Mouse (Mus musculus) left cerebral cortex, adult 9 months (tissue): ENCODE measurements at regions not wholly inside any gene's neighbourhood (a gene's known extent, or its start where the extent isn't known, plus 50 kb on each side); places are given as distances from the start of the nearest gene placed in this dataset.

Experiments used
- DNase-seq, 2 experiments: peaks; one replicate each; pipeline ENCODE4 v3.0.0; 2022; ENCODE audit warnings: low spot score in 2 of 2

- DNase-seq: no peak
Measured at GRCm38 (mm10) chr12:58581811-58582572, 312.9 kb upstream of the Clec14a start.

GRCm38 (mm10) chr12:58569056-58569455, 300.0 kb upstream of the Clec14a start:
- DNase-seq: no peak

DNA sequence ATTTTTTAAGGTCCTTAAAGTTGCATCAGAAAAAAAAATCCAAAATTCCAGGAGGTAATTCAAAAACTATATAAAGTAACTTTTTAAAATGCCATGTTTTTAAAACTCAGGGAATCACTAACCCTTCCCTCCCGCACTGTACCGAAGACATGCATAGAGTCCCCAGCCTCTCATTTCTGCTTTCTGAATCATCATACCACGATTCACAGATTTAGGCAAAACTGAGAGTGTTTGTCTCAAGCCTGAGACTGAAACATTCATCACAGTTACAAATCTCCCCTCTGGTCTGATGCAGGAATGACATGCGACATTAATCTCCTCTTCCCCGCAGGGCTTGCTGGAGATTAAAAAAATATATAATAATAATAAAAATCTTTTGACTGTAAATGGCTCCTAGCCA, 291.8 kb upstream of the Clec14a start:
- DNase-seq: no peak

DNA sequence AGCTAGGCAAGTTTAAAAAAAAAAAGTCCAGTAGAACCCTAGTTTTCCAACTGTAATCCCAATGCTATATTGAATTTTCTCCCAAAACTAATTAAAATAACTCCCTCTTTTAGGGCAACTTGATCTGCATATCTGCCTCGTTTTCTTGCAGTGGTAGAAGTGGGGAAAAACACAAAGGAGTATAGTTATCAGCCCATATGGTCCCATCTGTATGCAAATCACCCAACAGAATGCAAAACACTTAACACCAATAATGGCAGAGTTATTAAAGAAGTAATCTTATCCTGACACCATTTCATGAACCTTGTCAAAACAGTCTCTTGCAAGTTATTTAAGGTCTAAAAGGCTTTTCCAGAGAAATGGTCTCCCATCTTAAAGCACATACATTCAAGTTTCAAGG, 290.7 kb upstream of the Clec14a start:
- no peak for DNase-seq

DNA sequence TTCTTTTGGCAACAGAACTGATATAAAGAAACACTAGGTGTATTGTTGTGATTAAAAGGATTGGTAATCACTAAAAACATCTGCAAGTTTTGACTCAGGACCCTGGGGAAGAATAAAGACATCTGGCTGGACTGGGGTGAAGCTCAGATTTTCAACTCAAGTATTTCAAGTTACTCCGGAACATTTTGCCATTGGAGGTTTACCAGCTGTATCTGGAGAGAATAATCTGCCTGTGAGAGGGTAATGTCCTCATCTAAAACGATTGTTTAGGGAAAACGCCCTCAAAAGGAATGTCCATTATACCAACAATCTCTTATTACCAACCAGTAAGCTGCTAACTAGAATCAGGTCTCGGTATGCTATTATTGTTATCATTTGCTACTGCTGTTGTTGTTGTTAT, 288.2 kb upstream of the Clec14a start:
- no peak for DNase-seq

GRCm38 (mm10) chr12:58556741-58557140, 287.7 kb upstream of the Clec14a start:
- DNase-seq: no peak

DNA sequence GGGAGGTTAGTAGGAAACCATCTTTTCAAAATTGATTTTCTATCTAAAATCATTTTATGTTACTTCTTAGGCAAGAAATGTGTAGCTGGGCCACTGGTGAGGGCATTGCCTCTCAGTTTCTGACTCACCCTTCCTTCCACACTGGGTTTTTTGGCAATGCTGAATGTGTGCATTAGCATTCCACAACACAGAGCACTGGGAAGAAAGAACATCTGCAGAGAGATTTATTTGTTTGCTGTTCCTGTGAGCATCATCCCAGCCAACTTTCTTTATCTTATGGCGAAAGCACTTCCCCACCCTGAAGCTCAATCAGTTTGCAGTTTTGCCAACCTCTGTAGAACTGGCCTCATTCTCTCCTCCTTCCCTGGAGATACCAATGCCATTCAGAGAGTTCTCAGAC, 287.0 kb upstream of the Clec14a start:
- DNase-seq: no peak

- no peak for DNase-seq
Measured at GRCm38 (mm10) chr12:58550859-58551761, 282.0 kb upstream of the Clec14a start.

GRCm38 (mm10) chr12:58545832-58546538, 276.9 kb upstream of the Clec14a start:
- peak in 1 of 2 experiments; percentile 12 for DNase-seq

- DNase-seq: peak in 1 of 2 experiments; percentile 10
Measured at GRCm38 (mm10) chr12:58544862-58545261, 275.8 kb upstream of the Clec14a start.

GRCm38 (mm10) chr12:58538305-58538719, 269.2 kb upstream of the Clec14a start:
- no peak for DNase-seq

- DNase-seq: no peak
Measured at GRCm38 (mm10) chr12:58537833-58538232, 268.7 kb upstream of the Clec14a start.

- DNase-seq: no peak
Measured at GRCm38 (mm10) chr12:58536381-58536992, 267.4 kb upstream of the Clec14a start.

GRCm38 (mm10) chr12:58530306-58530705, 261.2 kb upstream of the Clec14a start:
- DNase-seq: no peak

GRCm38 (mm10) chr12:58516800-58517199, 247.7 kb upstream of the Clec14a start:
- no peak for DNase-seq

DNA sequence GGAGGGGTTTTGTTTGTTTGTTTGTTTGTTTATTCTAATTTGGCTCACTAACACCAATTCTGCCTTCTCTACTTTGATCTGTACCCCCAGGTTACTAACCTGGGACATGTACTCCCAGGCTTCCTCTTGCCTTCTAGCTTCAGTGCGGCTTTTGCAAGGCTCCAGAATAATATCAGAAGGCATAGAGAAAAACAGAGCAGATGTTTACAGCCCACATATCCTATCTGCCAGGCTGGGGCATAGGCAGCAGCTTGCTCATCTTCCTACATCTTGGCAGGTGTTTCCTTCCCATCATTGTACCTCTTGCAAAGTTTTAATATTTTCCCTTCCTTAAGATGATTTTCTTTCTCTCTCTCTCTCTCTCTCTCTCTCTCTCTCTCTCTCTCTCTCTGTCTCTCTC, 244.9 kb upstream of the Clec14a start:
- DNase-seq: peak; percentile 22 to 68

DNA sequence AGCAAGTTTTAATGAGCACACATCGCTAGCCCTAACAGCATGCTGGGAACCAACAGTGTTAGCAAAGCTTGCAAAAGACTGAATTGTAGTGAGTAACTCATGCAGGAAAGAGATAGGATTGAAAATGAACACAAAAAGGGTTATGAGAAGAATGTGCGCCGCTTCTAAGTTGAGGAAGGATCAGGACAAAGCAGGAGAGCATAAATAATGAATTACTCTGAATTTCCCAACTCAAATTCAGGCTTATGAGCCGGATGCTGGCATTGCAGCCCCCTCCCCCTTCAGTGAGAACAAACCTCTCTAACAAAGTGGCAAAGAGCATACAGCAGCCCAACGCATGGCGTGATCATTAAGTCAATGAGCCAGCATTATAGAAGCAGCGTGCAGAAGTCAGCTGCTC, 243.6 kb upstream of the Clec14a start:
- no peak for DNase-seq

DNA sequence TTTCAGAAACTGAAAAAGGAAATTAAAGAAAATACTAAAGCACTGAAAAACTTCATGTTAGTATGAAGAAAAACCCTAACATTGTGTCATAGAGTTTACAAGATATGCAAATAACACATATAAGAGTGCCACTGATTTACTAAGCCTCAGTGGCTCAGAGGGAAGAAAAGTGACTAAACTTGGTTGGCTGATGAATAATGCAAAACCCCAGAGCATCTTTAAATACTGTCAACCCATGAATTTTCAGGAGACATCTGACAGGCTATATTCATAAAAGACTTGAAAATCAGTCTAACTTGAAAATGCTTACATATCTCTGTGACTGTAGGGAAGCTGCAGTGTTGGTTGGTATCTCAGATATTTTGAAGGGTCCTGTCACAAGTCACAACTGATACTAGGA, 235.2 kb upstream of the Clec14a start:
- no peak for DNase-seq

GRCm38 (mm10) chr12:58474181-58474580, 205.1 kb upstream of the Clec14a start:
- no peak for DNase-seq

DNA sequence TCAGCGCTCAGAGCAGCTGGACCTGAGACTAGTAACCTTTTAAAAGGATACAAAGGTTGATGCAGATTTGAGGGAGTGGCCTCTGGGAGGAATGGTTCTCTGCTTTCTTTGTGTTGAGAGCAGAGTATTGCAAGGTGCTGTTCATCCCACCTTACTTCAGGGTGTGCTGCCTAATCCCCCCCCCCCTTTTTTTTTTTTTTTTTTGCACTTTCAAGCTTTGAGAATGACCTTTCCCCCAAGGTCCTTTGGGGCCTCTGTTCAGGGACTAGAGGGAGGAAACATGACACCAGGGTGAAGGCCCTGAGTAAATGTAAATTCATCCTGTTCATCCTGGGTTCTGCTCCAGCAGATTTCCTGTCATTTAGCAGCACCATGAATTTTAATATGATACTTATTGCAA, 204.4 kb upstream of the Clec14a start:
- no peak for DNase-seq

DNA sequence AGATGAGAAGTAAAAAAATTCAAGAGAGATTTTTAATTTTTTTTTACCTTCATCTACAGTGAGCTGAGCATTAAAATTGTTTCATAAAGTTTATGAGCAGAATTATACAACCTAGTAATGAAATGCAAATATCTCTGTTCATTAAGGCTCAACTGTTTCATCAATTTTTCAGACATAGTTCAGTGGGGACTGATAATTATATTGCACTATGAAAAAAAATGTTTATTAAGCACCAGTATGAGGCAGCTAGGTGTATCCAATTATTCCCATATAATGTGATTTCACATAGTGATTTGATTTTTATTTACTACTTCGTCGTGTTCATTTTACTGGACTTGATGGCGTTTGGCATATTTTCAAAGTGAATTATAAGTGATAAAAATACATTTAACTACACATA, 191.4 kb upstream of the Clec14a start:
- DNase-seq: no peak

DNA sequence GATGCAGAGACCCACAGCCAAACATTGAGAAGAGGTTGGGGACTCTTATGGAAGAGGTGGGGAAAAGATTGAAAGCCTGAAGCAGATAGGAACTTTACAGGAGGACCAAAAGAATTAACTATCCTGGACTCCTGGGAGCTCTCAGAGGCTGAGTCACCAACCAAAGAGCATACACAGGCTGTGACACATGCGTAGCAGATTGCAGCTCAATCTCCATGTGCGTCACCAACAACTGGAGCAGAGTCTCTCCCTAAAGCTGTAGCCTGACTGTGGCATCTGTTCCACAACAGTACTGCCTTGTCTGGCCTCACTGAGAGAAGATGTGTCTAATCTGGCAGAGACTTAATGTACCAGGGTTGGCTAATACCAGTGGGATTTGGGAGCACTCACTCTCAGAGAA, 185.7 kb upstream of the Clec14a start:
- no peak for DNase-seq
